Mouse (Mus musculus) adrenal gland, adult (tissue): ENCODE data around the gene Timp2.

Source experiments
- DNase-seq, 2 experiments: peaks; one replicate each; pipeline ENCODE4 v3.0.0; 2022 to 2023; ENCODE audit warnings: low spot score in 1 of 2; ENCODE audit not compliant: inconsistent age in 2 of 2

The Timp2 gene

GRCm38 (mm10) chr11:118298810-118299209, 56.7 kb downstream of the Timp2 start:
- no peak for DNase-seq

- DNase-seq, result no peak
Observed at GRCm38 (mm10) chr11:118297967-118298366, 57.6 kb downstream of the Timp2 start.

- no peak for DNase-seq
Observed at GRCm38 (mm10) chr11:118295026-118295425, 60.5 kb downstream of the Timp2 start.

- no peak for DNase-seq
Observed at GRCm38 (mm10) chr11:118292671-118293070, 62.9 kb downstream of the Timp2 start.

DNA sequence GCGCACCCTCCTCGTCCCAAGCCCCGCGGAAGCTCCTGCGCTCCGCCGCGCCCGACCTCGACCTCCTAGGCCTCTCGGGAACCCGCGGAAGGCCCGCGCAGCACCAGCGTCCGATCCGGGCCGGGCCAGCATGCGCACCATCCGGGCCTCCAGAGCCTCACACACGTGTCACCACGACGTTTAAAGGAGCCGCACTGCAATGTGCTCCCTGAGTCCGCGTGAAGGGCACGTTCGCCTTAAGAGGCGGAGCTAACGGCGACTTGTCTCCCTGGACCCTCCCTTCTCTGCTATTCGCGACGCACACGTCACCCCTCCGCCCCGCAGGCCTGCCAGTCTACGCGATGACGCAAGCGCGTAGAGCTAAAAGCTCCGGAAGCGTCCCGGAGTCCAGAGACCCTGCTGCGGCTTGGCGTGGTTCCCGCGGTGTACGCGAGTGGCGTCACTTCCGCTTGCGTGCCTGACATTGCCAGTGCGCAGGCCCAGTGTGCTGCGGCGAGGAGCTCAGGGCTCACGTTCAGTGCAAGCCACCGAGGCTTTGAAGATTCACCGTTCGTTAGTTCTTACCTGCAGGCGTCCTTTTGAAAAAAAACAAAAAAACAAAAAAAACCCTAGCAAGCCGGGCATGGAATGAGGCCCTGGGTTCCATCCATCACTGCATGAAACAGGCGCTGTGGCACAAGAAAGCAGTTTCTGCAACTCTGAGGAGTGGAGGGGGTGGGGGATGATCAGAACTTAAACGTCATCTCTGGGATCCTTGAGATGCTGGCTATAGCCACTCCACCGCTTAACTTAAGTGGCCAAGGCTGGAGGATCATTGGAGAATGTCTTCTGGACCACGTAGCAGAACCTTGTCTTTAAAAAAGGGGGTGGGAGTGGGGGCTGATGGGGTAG, 65.3 kb downstream of the Timp2 start, which contains the start of gene Usp36:
Gene Usp36, minus strand, starts transcription at position 246 of the 891 bp plus-strand sequence.
- DNase-seq, result peak; percentile 100

- no peak for DNase-seq
Observed at GRCm38 (mm10) chr11:118289562-118289961, 66.0 kb downstream of the Timp2 start.

DNA sequence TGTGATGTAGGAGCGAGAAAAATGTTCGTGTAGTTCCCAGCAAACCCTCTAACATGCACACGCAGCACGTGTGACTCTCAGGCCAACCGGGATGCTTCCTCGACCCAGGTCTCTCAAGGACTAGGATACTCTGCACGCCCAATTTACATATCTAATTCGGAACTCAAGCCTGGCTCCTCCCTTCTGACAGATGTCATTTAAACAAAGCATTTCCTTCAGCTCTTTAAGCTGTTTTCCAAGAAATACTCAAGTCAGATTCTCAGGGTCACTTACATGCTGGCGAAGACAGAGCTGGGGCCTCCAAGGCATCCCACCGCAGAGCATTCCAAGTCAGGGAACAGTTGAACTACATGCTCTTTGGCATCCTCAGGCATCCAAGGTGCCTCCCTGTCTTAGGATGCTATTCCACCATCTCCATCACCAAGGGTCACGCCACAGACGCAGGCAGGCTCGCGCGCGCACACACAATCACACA, 66.5 kb downstream of the Timp2 start:
- peak; percentile 42 to 72 for DNase-seq

DNA sequence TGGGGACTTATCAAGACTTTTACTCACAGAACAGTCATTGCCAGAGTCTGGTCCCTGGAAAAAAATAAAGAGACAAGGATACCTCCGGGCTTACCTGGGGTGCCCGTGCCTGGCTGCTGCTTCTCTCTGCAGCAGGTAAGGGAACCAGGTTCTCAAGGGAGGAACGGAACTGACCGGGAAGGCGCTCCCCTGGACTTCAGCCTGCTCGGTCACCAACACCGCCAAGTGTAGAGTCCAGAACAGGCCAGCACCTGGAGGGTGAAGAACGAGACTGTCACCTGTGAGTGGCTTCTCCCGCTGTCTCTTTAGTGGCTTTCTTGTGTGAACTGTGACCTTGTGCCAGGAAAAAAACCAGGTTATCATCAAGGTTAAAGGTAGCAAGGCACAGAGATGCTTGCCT, 68.0 kb downstream of the Timp2 start:
- DNase-seq, result no peak

DNA sequence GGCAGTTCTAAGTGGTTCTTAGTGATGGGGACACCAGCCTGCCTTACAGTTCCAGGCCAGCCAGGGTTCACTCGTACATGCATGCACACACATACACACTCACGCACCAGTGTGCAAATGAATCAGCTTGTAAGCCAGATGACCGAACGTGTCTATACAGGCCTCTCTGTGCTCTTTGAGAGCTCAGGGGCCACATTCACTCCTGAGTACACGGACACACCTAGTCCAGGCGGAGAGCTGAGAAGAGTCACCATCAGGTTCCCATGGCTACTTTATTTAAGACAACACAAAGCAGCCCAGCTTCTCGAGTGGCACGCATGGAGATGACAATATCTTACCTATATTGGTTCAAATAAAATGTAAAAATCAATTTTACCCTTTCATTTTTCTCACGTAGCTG, 69.1 kb downstream of the Timp2 start:
- DNase-seq, result no peak

- no peak for DNase-seq
Observed at GRCm38 (mm10) chr11:118285791-118286190, 69.7 kb downstream of the Timp2 start.

DNA sequence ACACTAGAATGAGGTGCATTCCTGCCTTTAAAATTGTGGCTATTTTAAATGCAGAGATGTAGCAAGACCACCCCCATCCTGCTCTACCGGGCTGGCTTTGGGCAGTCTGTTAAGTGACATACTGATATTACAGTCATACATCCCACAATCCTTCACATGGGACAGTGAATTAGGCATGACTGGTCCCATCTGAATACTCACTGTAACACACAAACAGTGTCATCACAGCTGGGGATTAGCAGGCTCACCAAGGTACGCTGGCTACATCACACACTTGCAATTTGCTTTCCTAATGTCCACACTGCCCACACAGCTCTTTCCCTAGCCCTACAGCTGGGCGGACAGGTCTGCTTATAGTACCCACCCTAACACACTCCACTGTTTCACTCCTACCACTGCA, 75.3 kb downstream of the Timp2 start:
- no peak for DNase-seq

DNA sequence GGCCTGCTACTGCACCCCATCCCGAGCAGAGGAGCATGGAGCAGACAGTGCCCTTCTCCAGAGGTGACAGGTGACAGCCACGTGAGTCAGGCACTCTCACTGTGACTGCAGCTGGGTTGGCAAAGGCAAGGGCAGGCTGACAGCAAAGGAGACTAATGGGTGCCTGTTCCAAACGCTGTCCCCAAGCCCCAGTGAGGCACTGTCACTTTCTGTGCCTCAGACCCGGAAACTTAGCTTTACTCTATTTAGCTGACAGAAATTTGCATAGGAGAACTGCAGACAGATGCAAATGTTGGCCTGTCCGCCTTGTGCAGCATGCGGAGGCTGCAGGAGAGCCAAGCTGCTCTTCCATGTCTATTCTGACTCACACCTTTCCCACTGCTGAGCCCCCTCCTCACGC, 79.2 kb downstream of the Timp2 start:
- DNase-seq, result no peak

DNA sequence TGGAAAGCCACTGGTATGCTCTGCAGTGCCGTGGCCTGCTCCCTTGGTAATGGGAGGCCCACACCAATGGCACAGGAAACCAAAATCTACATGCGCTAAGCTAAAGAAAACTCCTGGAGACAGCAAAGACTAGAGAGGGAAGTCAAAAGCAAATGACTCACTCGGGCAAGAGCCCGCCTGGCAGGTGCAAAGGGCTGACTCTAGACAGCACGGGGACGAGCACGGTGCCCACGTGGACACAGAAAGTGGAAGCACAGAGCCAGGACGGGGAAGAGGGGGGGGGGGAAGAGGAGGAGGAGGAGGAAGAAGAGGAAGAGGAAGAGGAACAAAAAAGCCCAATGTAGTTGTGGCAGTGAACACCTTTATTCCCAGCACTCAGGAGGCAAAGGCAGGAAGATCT, 80.4 kb downstream of the Timp2 start:
- DNase-seq, result no peak

DNA sequence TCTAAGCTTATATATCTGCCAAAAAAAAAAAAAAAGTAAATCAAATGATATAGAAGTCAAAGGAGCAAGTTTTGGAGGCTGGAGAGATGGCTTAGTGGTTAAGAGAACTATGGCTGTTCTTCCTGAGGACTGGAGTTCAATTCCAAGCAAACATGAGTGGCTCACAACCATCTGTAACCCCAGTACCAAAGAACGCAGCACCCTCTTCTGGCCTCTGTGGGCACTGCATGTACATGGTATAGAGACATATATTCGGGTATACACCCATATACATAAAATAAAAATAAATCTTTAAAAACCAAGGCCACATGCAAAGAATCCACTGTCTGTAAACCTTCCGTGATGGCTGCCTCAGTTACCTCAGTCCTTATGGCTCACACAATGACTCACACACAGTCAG, 85.7 kb downstream of the Timp2 start:
- DNase-seq, result no peak

GRCm38 (mm10) chr11:118266666-118267046, 88.9 kb downstream of the Timp2 start:
- no peak for DNase-seq

- no peak for DNase-seq
Observed at GRCm38 (mm10) chr11:118266044-118266665, 89.4 kb downstream of the Timp2 start.

GRCm38 (mm10) chr11:118265621-118266020, 89.9 kb downstream of the Timp2 start:
- DNase-seq, result peak; percentile 73 to 84

DNA sequence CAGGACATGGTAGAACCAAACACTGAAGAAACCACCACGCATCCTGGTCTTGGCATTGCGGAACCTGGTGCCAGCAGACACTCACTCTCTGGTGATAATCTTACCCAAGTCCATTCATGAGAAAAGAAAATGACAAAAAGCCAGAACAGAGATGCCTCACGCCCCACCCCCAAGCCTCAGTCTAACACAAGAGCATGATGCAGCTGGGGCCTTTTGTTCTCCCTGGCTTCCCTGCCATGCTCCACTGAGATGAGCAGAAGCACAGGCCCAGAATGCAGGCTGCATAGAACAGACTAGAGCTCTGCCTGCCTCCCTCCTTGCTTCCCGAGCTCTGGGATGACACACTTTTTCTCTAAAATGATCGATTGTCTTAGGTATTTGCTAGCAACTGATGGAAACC, 92.4 kb downstream of the Timp2 start:
- no peak for DNase-seq

- no peak for DNase-seq
Observed at GRCm38 (mm10) chr11:118260081-118260480, 95.5 kb downstream of the Timp2 start.

DNA sequence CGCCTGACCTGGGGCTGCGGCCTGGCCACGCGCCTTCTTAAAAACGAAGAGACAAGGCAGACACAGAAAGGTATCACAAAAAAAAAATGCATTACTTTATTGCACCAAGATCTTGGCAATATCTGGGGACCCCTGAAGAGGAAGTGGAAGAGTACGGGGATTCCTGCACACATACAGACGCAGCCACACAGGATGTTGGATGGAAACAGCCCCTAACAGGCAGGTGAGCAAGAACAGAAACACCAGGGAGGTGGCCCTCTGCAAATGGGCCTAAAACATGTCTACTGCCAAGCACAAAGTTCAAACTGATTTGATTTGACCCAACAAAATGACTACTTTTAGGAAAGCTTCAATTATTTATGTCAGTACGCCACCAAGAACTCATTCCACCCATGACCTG, 96.0 kb downstream of the Timp2 start:
- DNase-seq, result no peak

DNA sequence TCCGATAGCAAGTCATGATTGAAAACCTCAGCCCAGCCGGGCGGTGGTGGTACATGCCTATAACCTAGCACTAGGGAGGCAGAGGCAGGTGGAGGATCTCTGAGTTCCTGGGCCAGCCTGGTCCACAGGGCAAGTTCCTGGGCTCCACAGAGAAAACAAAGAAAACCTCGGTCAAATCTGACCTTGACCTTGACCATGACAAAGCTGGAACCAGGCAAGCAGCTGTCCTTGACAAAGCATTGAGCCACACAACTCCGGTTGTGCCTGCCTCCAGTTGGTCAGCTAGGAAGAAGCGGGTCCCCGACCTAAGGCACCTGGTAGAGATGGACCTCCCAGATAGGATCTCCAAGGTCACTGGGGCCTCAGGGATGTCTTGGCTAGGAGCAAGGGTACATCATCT, 99.2 kb downstream of the Timp2 start:
- DNase-seq, result peak; percentile 70 to 86
